Mouse (Mus musculus): ENCODE measurements at regions not wholly inside any gene's neighbourhood (a gene's known extent, or its start where the extent isn't known, plus 50 kb on each side); places are given as distances from the start of the nearest gene placed in this dataset.

DNA sequence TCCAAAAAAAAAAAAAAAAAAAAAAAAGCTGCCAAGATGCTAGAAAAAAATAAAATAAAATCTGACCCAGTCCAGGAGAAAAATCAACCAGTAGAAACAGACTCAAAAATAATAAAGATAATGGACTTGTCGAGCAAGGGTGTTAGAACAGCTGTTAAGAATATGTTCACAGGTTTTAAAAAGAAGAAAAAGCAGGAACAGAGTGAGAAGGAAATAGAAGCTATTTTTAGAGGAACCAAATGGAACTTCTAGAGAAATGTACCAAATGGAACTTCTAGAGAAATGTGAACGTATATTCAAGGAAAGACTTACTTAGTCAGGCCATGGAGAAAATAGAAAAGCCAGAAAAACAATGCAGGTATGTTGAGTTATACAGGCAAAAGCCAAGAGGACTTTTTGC lies 662.4 kb upstream of the Jmjd1c start:
- no peak for DNase-seq

DNA sequence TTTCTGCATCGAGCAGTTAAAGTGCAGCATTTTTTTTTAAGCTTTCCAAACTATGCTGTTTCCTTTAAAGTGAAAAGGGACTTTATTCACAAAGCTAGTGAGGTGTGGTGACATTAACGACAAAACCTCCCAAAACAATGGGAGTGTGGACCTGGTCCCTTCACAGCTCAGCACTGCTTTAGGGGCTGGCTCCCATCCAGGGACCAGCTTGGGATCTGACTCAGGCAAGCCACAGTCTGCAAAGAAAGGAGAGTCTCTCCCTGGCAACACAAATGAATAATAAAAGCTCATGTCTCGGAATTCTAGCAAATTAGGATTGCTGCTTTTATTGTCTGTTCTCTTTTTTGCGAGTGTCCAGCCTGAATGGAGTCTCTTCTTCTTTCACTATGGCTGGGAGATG lies 625.2 kb upstream of the Jmjd1c start:
- no peak for DNase-seq

DNA sequence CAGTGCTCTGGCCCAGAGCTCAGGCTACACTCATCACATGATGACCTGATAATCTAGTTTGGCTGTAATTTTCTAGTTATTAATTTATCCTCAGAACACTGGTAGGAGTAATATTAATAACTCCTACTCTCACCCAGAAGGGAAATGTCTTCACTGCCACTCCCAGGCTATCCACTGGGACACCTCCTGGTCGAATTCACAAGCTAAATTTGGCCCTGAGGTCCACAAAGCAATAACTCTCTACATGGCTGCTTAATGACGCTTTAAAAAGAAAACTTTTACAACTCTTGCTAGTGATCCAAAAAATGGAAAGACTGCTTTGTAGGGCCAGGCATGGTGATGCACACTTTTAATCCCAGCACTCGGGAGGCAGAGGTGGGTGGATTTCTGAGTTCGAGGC lies 623.9 kb upstream of the Jmjd1c start:
- DNase-seq: no peak

- DNase-seq: no peak
These were observed 620.7 kb upstream of the Jmjd1c start for GRCm38 (mm10) chr10:66475187-66475735.

DNA sequence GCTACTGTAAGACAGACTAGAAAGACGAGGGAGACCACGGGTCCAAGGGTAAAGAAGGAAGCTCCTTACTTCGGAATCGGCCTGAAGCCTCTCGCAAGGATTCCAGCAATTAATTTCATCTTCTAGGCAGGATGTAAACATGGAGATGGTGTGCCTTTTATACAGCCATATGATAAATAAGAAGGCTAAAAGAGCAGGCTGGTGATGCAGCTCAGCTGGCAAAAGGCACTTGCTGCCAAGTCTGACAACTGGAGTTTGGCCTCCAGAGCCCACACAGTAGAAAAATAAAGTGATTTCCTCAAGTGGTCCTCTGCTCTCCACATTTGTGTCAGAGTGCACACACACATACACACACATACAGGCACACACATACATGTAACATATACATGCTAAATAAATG lies 605.1 kb upstream of the Jmjd1c start:
- no peak for DNase-seq

DNA sequence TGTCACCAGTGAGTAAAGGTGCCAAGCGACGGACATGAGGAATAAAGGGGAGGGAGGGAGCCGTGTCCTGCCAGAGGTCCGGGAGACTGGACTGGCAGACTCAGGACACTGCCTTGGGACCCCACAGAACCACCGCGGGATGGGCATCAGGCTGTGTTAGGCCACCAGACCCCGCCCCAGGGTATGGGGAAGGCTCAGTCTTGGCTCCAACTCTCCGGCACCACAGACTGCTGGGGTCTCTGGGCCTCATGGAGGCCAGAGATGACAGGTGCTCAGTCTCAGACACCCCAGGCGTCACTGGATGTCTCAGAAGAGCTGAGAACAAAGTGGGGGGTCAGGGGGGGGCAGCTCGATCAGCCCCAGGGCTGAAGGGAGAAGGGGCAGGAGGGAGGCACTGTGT lies 604.1 kb upstream of the Jmjd1c start:
- DNase-seq: no peak

GRCm38 (mm10) chr10:66539846-66540245 lies 556.1 kb upstream of the Jmjd1c start:
- no peak for DNase-seq

DNA sequence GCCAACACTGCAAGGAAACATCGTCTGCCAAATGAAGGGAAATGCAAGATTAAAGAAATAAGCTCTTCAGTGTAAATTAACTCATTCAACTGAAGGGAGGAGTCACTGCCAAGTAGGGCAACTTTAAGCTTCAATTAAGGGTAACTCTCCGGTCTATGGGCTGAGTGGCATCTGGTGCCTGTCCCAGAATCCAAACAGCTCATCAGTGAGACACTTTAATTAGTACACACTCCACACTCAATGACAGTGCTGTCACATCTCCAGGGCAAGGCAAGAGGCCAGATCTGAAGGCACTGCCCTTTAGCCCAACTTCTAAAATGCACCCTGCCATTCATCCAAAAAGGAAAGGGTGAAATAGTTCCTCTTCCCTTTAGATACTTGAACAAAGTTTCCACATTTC lies 549.3 kb upstream of the Jmjd1c start:
- no peak for DNase-seq

GRCm38 (mm10) chr10:66547660-66548059 lies 548.3 kb upstream of the Jmjd1c start:
- no peak for DNase-seq

DNA sequence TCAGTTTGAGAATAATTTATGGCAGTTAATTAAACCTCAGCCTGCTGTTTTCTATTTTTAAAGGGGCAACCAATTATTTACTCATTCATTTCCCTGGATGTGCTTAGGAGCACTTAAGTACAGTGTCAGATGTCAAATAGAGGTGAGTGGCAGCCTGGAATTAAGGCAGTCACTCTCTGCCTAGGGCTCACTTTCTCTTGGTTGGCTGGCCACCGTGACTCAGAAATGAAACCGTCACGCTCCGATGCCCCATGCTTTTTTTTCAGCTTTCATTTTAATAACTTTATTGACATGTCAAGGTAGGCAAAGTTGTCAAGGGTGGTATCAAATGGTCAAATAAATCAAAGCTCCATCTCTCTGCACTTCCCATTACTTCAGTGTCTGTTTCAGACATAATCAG lies 547.9 kb upstream of the Jmjd1c start:
- no peak for DNase-seq

GRCm38 (mm10) chr10:66552919-66553318 lies 543.0 kb upstream of the Jmjd1c start:
- no peak for DNase-seq

DNA sequence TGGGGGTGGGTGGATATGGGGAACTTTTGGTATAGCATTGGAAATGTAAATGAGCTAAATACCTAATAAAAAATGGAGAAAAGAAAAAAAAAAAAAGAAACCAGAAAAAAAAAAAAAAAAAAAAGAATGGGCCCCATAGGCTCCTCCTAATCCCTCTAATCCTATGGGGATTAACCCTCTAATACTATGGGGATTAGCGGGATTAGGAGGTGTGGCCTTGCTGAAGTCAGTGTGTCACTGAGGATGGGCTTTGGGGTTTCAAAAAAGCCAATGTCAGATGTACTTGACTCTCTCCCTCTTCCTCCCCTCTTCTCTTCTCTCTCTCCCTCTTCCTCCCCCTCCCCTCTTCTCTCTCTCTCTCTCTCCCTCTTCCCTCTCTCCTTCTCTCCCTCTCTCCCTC lies 541.7 kb upstream of the Jmjd1c start:
- no peak for DNase-seq

DNA sequence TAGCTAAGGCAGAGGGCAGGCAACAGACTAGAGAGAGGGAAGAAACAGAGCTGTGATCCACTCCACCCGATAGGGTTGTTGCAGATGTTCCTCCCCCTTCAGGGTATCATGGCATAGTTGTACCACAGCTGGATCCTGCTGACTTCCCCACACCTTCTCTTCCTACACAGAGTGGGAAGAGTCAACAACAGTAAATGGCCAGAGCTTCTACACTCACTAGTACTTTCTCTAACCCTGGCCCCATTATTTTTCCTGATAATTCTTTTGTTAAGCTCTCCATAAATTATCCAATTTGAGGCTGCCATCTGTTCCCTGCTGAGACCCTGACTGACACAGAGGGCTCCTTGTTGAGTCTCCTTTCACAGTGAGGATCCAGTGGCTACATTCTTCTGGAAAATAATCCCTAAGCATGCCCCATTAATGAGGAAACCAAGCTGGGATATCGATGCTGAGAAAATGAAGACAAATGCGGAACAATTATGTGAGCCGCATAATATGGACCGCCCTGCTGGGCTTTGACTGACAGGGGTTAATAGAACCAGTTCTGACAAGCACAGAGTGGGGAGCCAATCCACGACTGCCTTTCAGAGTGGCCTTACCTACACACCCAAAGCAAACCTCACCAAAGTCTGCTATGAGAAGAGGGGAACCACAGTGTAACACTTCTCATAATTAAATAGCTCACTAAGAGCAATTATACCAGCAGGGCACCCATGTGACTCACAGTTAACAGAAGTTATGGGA lies 537.7 kb upstream of the Jmjd1c start:
- DNase-seq: no peak

- no peak for DNase-seq
These were observed 530.6 kb upstream of the Jmjd1c start for GRCm38 (mm10) chr10:66565374-66565773.

GRCm38 (mm10) chr10:66574846-66575535 lies 520.9 kb upstream of the Jmjd1c start:
- DNase-seq: peak; percentile 56

GRCm38 (mm10) chr10:66593001-66593400 lies 502.9 kb upstream of the Jmjd1c start:
- DNase-seq: peak; percentile 95

DNA sequence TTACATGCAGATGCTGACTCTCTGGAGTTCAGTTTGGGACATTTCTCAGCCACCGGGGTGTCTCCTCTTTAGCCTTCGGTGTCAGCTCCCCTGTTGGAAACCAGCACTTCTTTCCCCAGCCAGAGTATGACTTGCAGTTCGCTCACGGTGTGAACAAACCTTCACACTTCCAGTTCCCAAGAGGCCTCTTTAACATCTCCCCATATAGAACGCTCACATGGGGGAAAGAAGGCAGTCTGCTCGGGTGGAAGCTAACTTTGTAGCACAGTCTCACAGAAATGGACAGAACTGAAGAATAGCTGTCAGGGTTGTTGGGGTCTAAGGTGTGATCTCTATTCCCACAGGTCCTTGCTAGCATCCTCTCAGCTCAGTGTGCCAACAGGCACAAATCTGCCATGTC lies 502.4 kb upstream of the Jmjd1c start:
- DNase-seq: peak; percentile 58

- DNase-seq: no peak
These were observed 498.0 kb upstream of the Jmjd1c start for GRCm38 (mm10) chr10:66597952-66598351.

- DNase-seq: peak; percentile 60
These were observed 488.8 kb upstream of the Jmjd1c start for GRCm38 (mm10) chr10:66607141-66607540.

DNA sequence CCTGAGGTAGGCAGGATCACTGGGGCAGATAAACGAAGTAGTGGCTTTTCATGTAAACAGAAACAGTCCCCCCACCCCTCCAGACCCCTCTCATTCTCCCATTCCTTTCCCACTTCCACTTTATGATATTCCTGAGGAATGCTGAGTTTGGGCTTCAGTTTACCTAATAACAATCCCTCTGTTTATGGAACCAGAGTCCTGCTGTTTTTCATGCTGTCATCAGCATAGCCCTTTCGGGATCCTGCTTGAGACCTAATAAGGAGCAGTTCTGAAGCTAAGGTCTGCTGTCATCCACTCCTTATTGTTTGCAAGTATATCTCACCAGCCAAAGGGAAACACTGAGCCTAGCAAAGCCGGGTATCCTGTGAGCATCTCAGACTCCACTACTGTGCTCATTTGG lies 479.6 kb upstream of the Jmjd1c start:
- DNase-seq: no peak

GRCm38 (mm10) chr10:66630996-66631395 lies 464.9 kb upstream of the Jmjd1c start:
- DNase-seq: no peak

- no peak for DNase-seq
These were observed 454.8 kb upstream of the Jmjd1c start for GRCm38 (mm10) chr10:66640890-66641847.

- no peak for DNase-seq
These were observed 454.0 kb upstream of the Jmjd1c start for GRCm38 (mm10) chr10:66641966-66642365.

Measured in heart, adult 11 months (tissue).